Mouse (Mus musculus): ENCODE measurements around the gene Zfp654.
"Not testable (repeated sequence)": the region's sequence is repeated elsewhere in the genome, so short reads cannot be mapped to it uniquely, and the experiment has no call there.

Gene Zfp654

DNA sequence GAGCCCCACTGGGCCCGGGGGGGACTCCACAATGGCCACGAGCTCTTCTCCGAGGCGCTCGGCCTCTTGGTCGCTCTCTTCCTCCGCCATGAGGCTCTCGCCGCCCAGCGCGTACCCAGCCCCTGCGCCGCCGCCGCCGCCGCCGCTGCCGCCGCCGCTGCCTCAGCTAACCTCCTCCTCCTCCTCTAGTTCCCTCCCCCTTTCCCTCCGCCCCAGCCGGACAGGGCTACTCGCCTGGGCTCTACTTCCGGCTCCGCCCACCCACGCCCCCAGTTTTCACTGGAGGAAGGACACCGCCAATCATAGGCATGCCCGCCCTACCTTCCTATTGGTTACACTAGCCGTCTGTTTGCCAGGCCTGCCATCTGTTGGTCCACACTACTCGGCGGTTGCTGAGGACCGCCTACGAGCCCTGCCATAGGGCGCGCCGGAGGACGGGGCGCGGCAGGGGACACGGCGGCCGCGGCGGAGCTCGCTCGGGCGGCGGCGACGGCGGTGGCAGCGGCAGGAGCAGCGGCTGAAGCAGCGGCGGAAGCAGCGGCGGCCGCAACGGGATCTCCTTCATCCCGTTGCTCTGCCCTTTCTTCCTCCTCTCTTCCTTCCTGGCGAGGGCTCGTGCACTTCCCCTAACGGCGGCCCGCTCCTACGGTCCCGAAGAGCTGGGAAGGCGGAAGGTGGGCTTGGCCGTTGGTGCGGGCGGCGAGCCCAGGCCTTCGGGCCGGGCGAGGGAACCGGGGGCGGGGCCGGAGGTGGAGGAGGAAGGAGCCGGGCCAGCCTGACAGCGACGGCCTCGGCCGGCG is at the start of gene Zfp654, which contains the start of gene Cggbp1:
Zfp654 (minus strand) TSS at position 90 of the 800 bp plus-strand sequence.
Cggbp1 (plus strand) TSS at position 434 of the 800 bp plus-strand sequence.
- DNase-seq (ENCODE audit: low spot score), result peak; percentile 100

DNA sequence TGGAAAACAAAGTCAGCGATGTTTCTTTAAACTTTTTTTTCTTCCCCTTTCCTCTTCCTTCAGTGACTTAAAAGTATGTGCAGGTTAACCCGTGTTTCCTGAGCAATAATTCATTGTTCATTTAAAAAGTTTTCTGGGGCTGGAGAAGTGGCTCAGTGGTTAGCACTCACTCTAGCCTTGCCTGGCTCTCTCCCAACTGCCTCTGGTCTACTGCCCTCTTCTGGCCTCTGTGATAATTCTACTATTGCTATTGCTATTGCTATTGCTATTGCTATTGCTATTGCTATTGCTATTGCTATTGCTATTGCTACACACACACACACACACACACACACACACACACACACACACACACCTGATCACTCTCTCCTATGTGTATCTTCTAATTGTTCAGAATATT is 47.6 kb upstream of the Zfp654 start:
- no peak for DNase-seq (ENCODE audit: low spot score)

- no peak for DNase-seq (ENCODE audit: low spot score)
These were observed 38.0 kb upstream of the Zfp654 start for GRCm38 (mm10) chr16:64889496-64889895.

DNA sequence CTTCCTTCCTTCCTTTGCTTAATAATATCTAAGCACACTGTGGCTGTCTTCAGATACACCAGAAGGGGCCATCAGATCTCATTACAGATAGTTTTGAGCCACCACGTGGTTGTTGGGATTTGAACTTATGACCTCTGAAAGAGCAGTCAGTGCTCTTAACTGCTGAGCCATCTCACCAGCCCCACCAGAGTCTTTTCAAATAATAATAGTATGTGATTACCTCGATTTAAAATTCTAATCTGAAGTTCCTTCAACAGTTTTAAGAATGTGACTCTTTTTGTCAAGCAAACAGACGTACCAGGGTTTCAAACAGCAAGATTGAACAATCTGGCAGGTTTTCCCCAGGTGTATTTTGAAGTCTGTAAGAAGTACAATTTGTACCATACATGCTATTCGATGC is 34.1 kb upstream of the Zfp654 start:
- no peak for DNase-seq (ENCODE audit: low spot score)

- no peak for DNase-seq (ENCODE audit: low spot score)
These were observed 33.7 kb upstream of the Zfp654 start for GRCm38 (mm10) chr16:64885142-64885541.

DNA sequence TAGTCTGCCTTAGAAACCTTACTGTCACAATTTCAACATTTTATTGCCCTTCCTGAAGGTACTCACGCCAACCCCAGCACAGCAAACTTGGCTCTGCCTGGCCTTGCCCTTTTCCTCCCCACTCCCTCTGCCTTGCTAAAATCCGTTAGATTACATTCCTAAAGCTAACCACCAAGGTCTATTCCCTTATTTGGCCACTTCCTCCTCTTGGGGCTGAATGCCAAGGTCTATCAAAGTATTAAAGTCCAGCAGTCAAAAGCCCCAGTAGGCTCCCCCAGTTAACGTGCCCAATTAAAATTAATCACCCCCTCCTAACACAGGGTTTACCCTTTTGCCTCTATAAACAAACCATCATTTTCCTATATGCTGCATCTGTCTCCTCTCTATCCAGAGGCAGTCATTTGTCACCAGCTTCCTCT is 33.0 kb upstream of the Zfp654 start:
- DNase-seq (ENCODE audit: low spot score), result no peak

DNA sequence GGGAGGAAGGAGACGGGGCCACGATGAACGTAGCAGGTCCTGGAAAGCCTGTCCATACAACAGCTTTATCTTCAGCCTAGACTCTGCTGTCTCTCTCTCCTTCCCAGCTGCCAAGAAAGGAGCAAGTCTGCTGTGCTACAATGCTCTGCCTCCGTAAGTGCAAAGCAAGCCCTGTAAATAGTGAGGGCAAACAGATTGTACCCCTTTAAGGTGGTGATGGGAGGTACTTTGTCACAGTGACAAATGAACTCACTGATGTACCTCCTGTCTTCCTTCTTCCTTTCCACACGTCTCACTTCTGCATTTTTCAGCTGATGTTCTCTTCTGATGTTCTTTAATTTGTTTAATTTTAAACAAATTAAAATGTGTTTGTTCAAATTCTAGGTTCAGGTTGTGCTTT is 32.4 kb upstream of the Zfp654 start:
- DNase-seq (ENCODE audit: low spot score), result no peak

- no peak for DNase-seq (ENCODE audit: low spot score)
These were observed 30.0 kb upstream of the Zfp654 start for GRCm38 (mm10) chr16:64881442-64881841.

GRCm38 (mm10) chr16:64880986-64881385 is 29.5 kb upstream of the Zfp654 start:
- no peak for DNase-seq (ENCODE audit: low spot score)

DNA sequence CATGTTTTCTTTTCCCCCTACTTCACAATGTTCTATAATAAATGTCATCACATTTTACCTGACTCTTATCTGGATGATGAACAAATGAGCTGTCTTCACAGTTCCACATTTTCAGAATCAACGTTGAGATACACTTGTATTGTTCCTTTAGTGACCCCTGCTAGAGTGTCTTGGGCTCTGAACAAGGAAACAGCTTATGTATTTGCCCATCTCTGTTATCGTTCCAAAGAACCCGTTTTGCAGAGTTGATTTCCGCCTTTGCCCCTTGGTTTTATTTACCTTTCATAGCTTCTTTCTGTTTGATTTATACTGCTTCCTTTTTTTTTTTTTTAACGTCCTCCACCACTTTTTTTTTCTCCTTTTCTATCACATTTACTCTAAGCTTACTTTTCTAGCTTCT is 28.3 kb upstream of the Zfp654 start:
- DNase-seq (ENCODE audit: low spot score), result no peak

GRCm38 (mm10) chr16:64878611-64879132 is 27.2 kb upstream of the Zfp654 start:
- peak; percentile 34 for DNase-seq (ENCODE audit: low spot score)

- DNase-seq (ENCODE audit: low spot score), result no peak
These were observed 25.9 kb upstream of the Zfp654 start for GRCm38 (mm10) chr16:64877314-64877713.

DNA sequence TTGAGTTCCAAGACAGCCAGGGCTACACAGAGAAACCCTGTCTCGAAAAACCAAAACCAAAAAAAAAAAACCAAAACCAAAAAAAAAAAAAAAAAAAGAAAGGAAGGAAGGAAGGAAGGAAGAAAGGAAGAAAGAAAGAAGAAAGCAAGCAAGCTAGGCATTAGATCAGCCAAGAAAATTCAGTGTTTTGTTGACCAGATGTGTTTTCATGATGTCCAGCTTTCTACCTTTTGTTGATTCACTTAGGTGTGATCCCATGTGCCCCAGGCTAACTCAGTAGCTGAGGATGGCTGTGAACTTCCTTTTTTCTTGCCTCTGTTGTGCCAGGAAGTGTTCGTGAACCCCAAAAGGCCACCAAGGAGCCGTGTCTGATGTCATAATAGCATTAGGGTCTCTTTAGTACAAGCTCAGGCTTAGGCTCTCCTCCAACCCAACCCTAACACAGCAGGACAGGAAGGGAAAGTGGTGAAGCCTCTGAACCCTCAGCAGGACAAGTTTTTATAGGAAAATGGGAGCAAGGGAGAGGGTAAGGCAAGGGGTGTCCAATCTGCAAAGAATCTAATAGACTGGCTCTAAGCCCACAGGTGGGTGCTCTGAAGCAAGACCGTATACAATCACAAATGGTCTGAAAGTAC is 25.3 kb upstream of the Zfp654 start:
- DNase-seq (ENCODE audit: low spot score), result no peak

DNA sequence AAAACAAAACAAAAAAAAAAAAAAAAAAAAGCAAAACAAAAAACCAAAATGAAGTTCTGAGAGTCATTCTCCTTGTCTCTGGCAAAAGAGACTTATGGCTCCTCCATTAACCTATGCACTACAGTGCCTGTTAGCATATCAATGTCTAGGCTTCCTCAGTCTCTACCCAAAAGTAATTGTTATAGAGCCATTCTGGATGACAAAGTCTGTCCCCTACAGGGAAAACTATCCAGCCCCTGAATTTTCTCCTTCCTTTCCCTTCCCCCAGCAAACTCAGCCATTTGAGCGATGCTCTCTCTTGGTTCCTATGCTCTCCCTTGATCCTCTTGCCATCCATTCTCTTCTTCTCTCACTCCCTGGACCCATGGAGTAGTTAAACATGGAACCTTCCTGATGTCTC is 24.4 kb upstream of the Zfp654 start:
- no peak for DNase-seq (ENCODE audit: low spot score)

DNA sequence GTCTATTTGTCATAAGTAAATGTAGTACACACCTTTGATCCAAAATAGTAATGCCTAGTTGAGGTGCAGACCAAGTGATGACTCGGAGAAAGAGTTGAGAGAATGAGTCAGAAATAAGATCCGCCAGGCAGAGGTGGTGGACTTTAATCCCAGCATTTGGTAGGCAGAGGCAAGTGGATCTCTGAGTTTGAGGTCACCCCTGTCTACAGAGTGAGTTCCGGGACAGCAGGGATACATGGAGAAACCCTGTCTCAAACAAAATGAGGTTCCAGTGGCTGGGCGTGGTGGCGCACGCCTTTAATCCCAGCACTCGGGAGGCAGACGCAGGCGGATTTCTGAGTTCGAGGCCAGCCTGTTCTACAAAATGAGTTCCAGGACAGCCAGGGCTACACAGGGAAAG is 23.9 kb upstream of the Zfp654 start:
- DNase-seq (ENCODE audit: low spot score), result no peak

DNA sequence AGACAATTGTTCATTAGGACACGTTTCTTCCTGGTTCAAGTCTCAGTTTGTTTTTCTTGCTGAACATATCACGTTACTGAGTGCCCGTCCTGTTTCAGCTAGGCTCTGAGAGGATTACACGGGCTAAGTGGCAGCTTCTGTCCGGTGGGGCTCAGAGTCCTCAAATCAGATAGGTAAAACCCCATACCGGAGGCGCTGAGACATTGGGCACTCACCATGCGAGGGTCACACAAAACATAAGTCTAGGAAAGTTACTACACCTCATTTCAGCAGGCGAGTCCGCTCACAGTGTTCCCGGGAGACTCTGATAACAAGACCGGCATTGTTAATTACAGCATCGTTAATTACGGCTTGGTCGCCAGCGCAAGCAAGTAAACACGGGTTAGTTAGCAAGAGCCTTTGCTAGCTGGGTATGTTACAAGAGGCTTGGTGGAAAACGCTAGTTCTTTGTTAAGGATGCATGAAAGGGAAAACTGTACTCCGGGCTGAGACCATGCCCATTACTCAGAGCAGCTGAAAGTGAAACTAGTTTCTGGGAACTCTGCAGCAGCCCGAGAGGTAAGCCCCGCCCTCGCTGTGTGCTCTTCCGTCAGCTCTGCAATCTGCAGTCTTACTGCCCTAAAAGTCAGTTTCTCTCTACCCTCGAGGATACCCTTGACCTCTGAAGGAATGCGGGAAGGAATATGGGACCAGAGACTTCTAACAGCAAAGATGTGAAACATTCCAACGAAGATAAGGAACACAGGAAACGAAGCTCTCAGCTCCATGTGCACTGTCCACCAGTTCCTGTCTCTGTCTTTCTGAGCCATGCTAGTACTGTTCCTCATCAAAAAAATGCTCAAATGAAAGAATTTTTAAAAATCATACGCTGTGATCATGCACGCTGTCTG is 22.2 kb upstream of the Zfp654 start:
- peak; percentile 68 for DNase-seq (ENCODE audit: low spot score)

DNA sequence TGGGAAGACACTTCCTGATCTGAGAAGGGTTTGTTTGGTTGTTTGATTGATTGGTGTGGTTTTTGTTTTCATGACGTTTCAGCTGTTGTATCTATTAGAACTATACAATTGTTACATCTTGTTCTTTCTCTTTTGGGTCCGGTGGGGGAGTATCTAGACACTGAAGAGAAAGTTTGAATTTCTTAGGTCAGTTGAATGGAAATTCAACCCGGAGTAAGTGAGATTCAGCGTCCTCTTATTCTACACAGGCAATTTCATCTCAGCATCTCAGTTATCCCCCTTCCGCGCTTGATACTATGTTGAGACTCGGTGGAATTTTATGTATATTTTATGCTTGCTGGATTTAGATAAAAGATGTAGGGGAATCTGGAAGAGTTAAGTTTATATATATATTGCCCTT is 21.4 kb upstream of the Zfp654 start:
- DNase-seq (ENCODE audit: low spot score), result no peak

DNA sequence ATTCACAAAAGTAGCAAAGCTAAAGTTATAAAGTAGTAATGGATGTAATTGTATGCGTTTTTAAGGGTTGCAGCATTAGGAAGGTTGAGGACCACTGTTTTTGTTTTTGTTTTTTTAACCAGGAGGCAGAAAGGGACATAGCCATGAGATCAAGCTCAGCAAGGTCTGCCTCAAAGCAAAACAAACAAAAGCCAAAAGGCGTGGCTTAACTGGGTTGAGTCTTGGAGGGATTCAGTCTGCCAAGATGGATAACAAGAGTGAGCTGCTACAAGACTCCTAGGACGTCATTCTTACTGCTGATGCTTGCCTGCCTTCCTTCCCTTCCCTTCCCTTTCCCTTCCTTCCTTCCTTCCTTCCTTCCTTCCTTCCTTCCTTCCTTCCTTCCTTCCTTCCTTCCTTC is 20.8 kb upstream of the Zfp654 start:
- DNase-seq (ENCODE audit: low spot score), result no peak

DNA sequence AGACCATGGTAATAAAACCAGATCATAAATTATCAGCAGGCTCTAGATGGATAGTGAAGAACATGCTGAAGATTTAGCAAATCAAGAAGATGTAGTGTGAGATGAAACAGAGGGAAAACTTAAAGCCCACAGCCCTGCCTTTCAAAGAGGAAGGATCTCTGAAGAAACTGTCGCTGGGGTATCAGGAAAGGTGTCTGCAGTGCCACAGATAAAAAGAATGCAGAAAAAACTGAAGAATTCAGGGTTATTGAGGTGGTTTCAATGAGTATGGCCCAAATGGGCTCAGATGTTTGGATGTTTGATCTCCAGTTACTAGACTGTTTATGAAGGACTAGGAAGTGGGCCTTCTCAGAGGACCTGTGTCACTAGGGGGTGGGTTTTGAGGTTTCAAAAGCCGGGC is 18.2 kb upstream of the Zfp654 start:
- DNase-seq (ENCODE audit: low spot score), result no peak

- DNase-seq (ENCODE audit: low spot score), result no peak
These were observed 17.2 kb upstream of the Zfp654 start for GRCm38 (mm10) chr16:64868613-64869012.

DNA sequence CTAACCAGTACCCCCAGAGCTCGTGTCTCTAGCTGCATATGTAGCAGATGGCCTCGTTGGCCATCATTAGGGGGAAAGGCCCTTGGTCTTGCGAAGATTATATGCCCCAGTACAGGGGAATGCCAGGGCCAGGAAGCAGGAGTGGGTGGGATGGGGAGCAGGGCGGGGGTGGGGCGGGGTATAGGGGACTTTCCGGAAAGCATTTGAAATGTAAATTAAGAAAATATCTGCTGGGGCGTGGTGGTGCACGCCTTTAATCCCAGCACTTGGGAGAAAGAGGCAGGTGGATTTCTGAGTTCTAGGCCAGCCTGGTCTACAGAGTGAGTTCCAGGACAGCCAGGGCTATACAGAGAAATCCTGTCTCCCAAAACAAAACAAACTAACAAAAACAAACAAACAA is 14.4 kb upstream of the Zfp654 start:
- not testable (repeated sequence) for DNase-seq (ENCODE audit: low spot score)

- no peak for DNase-seq (ENCODE audit: low spot score)
These were observed 5.5 kb upstream of the Zfp654 start for GRCm38 (mm10) chr16:64856946-64857345.
